Mouse (Mus musculus) 3134 (cell line): ENCODE data around the gene Ablim1.

Experiments
- DNase-seq: peaks from one replicate; pipeline ENCODE4 v3.0.0-alpha.2; 2011; ENCODE audit warnings: low spot score; ENCODE audit not compliant: insufficient read length; ENCODE audit errors: extremely low read depth

Ablim1 gene

GRCm38 (mm10) chr19:56999781-57000180, 314.9 kb downstream of the Ablim1 start:
- DNase-seq, result no peak

GRCm38 (mm10) chr19:56998910-56999309, 315.8 kb downstream of the Ablim1 start:
- DNase-seq, result no peak

- DNase-seq, result no peak
Measured at GRCm38 (mm10) chr19:56998331-56998730, 316.4 kb downstream of the Ablim1 start.

- peak; percentile 65 for DNase-seq
Measured at GRCm38 (mm10) chr19:56997164-56997599, 317.5 kb downstream of the Ablim1 start.

- no peak for DNase-seq
Measured at GRCm38 (mm10) chr19:56995441-56995840, 319.3 kb downstream of the Ablim1 start.

- DNase-seq, result peak; percentile 55
Measured at GRCm38 (mm10) chr19:56994653-56995052, 320.1 kb downstream of the Ablim1 start.

- no peak for DNase-seq
Measured at GRCm38 (mm10) chr19:56993763-56994162, 321.0 kb downstream of the Ablim1 start.

- no peak for DNase-seq
Measured at GRCm38 (mm10) chr19:56992978-56993545, 321.7 kb downstream of the Ablim1 start.

- DNase-seq, result peak; percentile 51
Measured at GRCm38 (mm10) chr19:56990367-56991111, 324.2 kb downstream of the Ablim1 start.

- no peak for DNase-seq
Measured at GRCm38 (mm10) chr19:56989171-56989570, 325.5 kb downstream of the Ablim1 start.

- no peak for DNase-seq
Measured at GRCm38 (mm10) chr19:56984229-56984628, 330.5 kb downstream of the Ablim1 start.

GRCm38 (mm10) chr19:56983757-56984156, 331.0 kb downstream of the Ablim1 start:
- no peak for DNase-seq
